Mouse (Mus musculus) hindbrain, embryonic 13.5 days (tissue): ENCODE measurements around the gene Angptl3. TPM values are rescaled to one million over a fixed set of nuclear protein-coding genes. Genes with fewer than 3 reads are reported as not detected.

Experiments
- ATAC-seq: fragments of 200-750 bp; cut with Nextera tagmentation; 2 replicates; pipeline ENCODE4 v1.8.0; 2017; ENCODE audit warnings: moderate TSS enrichment; ENCODE audit not compliant: low FRiP score
- H3K27ac ChIP-seq: fragments of 300-500 bp; sonication (generic); 2 replicates; pipeline ENCODE4 v1.5.1; 2015; ENCODE audit warnings: inconsistent platforms, mild to moderate bottlenecking, moderate library complexity
- H3K27me3 ChIP-seq: fragments of 300-500 bp; sonication (generic); 2 replicates; pipeline ENCODE4 v1.6.1; 2015; ENCODE audit warnings: mild to moderate bottlenecking, inconsistent platforms
- H3K36me3 ChIP-seq: fragments of 300-500 bp; sonication (generic); 2 replicates; pipeline ENCODE4 v1.6.1; 2015; ENCODE audit warnings: mild to moderate bottlenecking, inconsistent platforms
- H3K4me1 ChIP-seq: fragments of 300-500 bp; sonication (generic); replicated peaks from 2 replicates; pipeline ENCODE4 v1.6.1; 2015; ENCODE audit warnings: inconsistent platforms
- H3K4me2 ChIP-seq: fragments of 300-500 bp; sonication (generic); 2 replicates; pipeline ENCODE4 v1.6.1; 2015; ENCODE audit warnings: inconsistent platforms, mild to moderate bottlenecking, moderate library complexity
- H3K4me3 ChIP-seq: fragments of 300-500 bp; sonication (generic); 2 replicates; pipeline ENCODE4 v1.5.1; 2015; ENCODE audit warnings: mild to moderate bottlenecking, inconsistent platforms
- H3K9ac ChIP-seq: fragments of 300-500 bp; sonication (generic); 2 replicates; pipeline ENCODE4 v1.6.1; 2015; ENCODE audit warnings: mild to moderate bottlenecking, inconsistent platforms
- H3K9me3 ChIP-seq: fragments of 300-500 bp; sonication (generic); 2 replicates; pipeline ENCODE4 v1.6.1; 2016; ENCODE audit warnings: inconsistent platforms
- WGBS: fragments of 180-500 bp; shearing (Covaris S2); methylation state at CpG from one replicate; pipeline ENCODE4 v1.1.7; 2015; 5-methylcytosine and 5-hydroxymethylcytosine counted together
- polyA plus RNA-seq: library from polyadenylated mRNA; unstranded; fragments of >200 nt; fragmentation: Nextera tagmentation; extraction: Ambion mirVana; gene quantifications from 2 replicates; pipeline ENCODE4 v1.2.1, GENCODE M21; 2015

Angptl3 gene
- 1.5 and 1.8 TPM in 2 replicates for polyA plus RNA-seq

DNA sequence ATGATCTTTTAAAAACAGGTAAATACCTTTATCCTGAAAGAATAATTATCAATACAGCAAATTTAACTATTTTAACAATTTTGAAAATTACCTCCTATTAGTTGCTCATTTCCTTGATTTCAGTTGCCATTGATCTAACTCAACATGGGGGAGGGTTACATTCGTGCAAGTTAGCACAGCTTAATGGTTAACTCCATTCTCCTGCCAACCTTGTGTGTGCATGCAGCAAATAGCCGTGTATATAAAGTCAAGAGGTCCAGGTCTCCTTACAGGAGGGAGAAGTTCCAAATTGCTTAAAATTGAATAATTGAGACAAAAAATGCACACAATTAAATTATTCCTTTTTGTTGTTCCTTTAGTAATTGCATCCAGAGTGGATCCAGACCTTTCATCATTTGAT lies at the start of gene Angptl3:
Gene Angptl3 (plus strand): TSS at position 269 of the 400 bp plus-strand sequence.
- no peak within 1 kb of the TSS for H3K9ac ChIP-seq
- H3K4me3 ChIP-seq, result no peak within 1 kb of the TSS
- no peak within 1 kb of the TSS for H3K27ac ChIP-seq
- ATAC-seq, result no peak
- no peaks in the 10 kb centered on the region; the same call in 1 of the 2 replicates for H3K36me3 ChIP-seq
- WGBS, result 60% methylated on average over 2 of the region's 2 CpGs
- H3K27me3 ChIP-seq, result no peaks in the 10 kb centered on the region
- H3K4me2 ChIP-seq, result no peak within 1 kb of the TSS
- no peaks in the 10 kb centered on the region for H3K4me1 ChIP-seq
- no peaks in the 10 kb centered on the region for H3K9me3 ChIP-seq

DNA sequence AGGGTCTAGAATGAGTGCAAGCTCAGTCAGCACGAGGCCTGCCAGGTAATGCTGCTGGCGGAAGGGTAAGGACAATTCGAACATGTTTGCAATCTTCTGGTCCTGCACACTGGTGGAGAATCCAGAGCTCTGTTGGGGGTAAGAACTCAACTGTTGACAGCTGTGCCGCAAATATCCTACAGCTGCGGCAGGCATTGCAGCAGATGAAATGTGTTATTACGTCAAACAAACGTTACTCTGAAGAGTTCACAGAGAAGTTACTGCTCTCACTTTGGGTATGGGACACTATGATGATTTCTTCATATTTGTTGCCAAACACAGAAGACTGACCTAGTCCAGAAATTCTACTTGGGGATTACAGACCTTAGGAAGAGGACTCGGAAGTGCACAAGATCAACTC lies 46.1 kb upstream of the Angptl3 start:
- ATAC-seq, result no peak
- Histone ChIP-seq H3K36me3 (peaks cover 61% of the 10 kb centered on the region), H3K4me1 (no peaks in the 10 kb centered on the region), H3K27ac (no peak overlapping the region), H3K4me3 (no peak overlapping the region), H3K9me3 (no peaks in the 10 kb centered on the region), H3K27me3 (no peaks in the 10 kb centered on the region), H3K9ac (no peak overlapping the region), H3K4me2 (no peak overlapping the region)
- WGBS, result 94% methylated on average over 8 of the region's 8 CpGs

DNA sequence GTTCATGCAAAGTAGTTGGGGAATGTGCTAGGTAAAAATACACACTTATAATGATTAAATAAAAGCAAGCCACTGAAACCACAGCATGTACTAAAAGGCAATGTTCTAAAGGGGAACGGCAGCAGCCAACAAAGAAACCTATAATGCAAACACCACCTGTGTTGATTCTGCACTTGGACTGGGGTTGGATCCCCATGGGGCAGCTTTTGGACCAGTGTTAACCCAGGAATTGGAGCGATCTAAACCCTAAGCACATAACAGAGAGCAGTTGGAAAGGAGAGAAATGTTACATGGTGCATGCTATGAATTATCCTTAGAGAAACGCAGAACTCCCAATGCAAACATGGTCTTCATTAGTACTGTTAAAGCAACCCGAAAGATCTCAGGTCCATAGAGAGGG lies 37.3 kb upstream of the Angptl3 start:
- H3K9ac ChIP-seq, result no peak overlapping the region
- H3K4me1 ChIP-seq, result no peaks in the 10 kb centered on the region
- no peaks in the 10 kb centered on the region for H3K27me3 ChIP-seq
- H3K9me3 ChIP-seq, result no peaks in the 10 kb centered on the region
- ATAC-seq, result no peak
- H3K4me2 ChIP-seq, result no peak overlapping the region
- peaks cover 32% of the 10 kb centered on the region for H3K36me3 ChIP-seq
- no peak overlapping the region for H3K4me3 ChIP-seq
- H3K27ac ChIP-seq, result no peak overlapping the region
- 87% methylated on average over 4 of the region's 4 CpGs for WGBS

DNA sequence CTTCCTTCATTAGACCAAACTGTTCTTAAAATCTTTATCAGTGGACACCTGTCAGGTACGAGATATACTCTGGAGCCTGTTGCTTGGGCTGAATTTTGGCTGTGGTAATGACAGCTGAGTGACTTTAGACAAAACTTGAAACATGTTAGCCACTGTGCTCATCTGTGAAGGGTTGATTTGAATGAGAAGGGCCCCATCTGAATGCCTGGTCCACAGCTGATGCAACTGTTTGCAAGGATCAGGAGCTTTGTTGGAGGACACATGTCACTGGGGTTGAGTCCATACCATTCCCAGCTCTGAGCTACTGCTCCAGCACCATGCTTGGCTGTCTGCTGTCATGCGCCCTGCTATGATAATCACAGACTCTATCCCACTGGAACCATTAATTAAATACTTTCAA lies 25.2 kb upstream of the Angptl3 start:
- H3K9ac ChIP-seq, result no peak overlapping the region
- H3K4me3 ChIP-seq, result no peak overlapping the region
- H3K27ac ChIP-seq, result no peak overlapping the region
- H3K4me1 ChIP-seq, result no peaks in the 10 kb centered on the region
- H3K4me2 ChIP-seq, result no peak overlapping the region
- H3K27me3 ChIP-seq, result no peaks in the 10 kb centered on the region
- H3K36me3 ChIP-seq, result peaks cover 44% of the 10 kb centered on the region
- no peaks in the 10 kb centered on the region for H3K9me3 ChIP-seq
- no peak for ATAC-seq
- 92% methylated on average over 2 of the region's 2 CpGs for WGBS

DNA sequence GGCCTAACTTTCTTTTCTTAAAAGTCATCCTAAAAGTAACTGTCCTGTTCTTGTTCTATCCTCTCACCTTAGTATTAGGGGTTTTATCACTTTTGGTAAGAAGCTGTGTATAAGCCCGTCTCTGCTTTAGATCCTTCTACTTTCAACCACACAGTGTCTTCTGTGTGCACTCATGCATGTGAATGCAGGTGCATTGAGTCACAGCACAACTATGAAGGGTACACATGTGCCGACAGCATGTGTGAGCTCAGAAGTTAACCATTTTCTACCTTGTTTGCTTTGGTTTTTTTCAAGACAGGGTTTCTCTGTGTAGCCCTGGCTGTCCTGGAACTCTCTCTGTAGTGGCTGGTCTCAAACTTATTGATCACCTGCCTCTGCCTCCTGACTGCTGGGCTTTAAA lies 24.4 kb upstream of the Angptl3 start:
- no peak for ATAC-seq

DNA sequence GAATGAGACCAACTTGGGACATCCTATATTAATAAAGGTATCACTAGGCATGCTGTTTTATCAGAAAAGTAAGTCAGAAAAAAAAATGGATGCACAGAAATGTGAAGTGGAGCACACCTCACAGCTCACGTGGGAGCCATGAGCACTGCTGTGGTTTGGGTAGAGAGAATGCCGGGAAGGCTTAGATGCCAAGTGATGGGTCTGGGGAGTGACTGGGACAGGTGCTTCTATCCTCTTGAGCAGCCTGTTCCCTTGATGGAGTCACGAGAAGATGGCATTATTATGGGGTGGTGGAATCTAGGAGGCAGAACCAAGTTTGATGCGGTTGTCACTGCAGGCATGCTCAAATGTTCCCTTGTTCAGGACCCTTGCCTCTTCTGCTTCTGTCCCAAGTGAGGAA lies 19.7 kb upstream of the Angptl3 start:
- Histone ChIP-seq H3K4me1 (no peaks in the 10 kb centered on the region), H3K36me3 (peaks cover 58% of the 10 kb centered on the region), H3K4me3 (no peak overlapping the region), H3K9me3 (no peaks in the 10 kb centered on the region), H3K27ac (no peak overlapping the region), H3K9ac (no peak overlapping the region), H3K27me3 (no peaks in the 10 kb centered on the region), H3K4me2 (no peak overlapping the region)
- WGBS, result 91% methylated on average over 4 of the region's 4 CpGs
- ATAC-seq, result no peak

More for the DNA sequence above, 24.4 kb upstream of the Angptl3 start:
- H3K27ac ChIP-seq, result no peak overlapping the region
- no peaks in the 10 kb centered on the region for H3K27me3 ChIP-seq
- no peak overlapping the region for H3K9ac ChIP-seq
- no peak overlapping the region for H3K4me2 ChIP-seq
- peaks cover 48% of the 10 kb centered on the region for H3K36me3 ChIP-seq
- no peak overlapping the region for H3K4me3 ChIP-seq
- no peaks in the 10 kb centered on the region for H3K9me3 ChIP-seq
- 88% methylated on average over 2 of the region's 2 CpGs for WGBS
- H3K4me1 ChIP-seq, result no peaks in the 10 kb centered on the region

DNA sequence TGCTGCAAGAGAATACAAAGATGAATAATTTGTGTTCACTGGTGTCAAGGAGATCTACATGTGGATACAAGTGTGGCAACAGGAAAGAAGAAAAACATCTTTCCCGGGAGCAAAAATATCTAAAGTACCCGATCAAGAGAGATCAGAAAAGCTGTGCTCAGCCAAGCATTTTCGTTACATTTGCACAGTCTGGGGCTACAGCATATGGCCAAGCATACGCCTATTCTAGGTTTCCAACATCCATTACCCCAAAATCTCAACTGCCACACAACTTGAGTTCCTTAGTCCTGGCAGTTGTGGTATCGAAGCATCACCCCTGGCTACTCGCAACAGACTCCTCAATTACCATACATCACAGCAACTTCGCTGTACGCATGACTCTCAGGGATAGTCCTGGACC lies 8.5 kb upstream of the Angptl3 start:
- ATAC-seq, result no peak
- Histone ChIP-seq H3K9ac (no peak overlapping the region), H3K4me1 (no peaks in the 10 kb centered on the region), H3K36me3 (peaks cover 25% of the 10 kb centered on the region), H3K4me2 (no peak overlapping the region), H3K27ac (no peak overlapping the region), H3K4me3 (no peak overlapping the region), H3K27me3 (no peaks in the 10 kb centered on the region), H3K9me3 (no peaks in the 10 kb centered on the region)
- WGBS, result 93% methylated on average over 8 of the region's 8 CpGs

DNA sequence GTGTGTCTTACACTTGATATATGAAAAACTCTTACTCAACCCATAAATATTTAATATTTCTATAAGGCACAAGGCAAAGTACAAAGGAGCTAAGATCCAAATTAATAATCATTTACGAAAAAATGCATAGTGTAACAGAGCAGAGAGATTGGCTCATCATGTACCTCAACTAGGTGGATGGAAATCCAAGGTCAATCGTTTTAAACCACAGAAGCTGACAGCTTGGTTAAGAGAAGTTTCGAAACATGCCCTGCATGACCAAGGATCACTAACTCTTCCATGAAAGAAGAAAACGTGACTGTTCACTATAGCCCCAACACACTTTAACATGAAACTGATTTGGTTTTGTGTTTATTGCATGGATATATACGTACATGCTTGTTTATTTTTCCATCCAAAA lies 2.4 kb upstream of the Angptl3 start:
- Histone ChIP-seq H3K27me3 (no peaks in the 10 kb centered on the region), H3K4me3 (no peak overlapping the region), H3K36me3 (peaks cover 4% of the 10 kb centered on the region; the same call in 1 of the 2 replicates), H3K9me3 (no peaks in the 10 kb centered on the region), H3K27ac (no peak overlapping the region), H3K4me1 (no peaks in the 10 kb centered on the region), H3K4me2 (no peak overlapping the region), H3K9ac (no peak overlapping the region)
- WGBS, result 94% methylated on average over 5 of the region's 5 CpGs
- no peak for ATAC-seq

DNA sequence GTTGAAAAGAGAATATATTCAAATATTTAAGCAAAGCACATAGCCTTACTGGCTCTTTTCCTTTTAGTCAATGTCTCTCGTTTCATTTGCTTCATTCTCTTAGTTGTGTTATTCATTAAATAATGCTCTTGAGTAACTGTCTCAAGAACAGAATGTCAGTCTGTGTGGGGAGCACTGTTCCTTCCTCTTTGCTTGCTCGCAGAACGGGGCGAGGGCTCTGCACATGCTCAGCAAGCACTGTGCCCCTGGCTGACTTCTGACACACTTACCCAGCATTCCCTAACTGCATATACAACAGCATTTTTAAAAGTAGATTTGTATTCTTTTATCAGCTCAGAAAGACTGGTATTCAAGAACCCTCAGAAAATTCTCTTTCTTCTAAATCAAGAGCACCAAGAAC lies 2.2 kb downstream of the Angptl3 start:
- peaks cover 3% of the 10 kb centered on the region; the same call in 1 of the 2 replicates for H3K36me3 ChIP-seq
- H3K4me2 ChIP-seq, result no peak overlapping the region
- H3K27me3 ChIP-seq, result no peaks in the 10 kb centered on the region
- no peaks in the 10 kb centered on the region for H3K9me3 ChIP-seq
- no peak overlapping the region for H3K27ac ChIP-seq
- WGBS, result 77% methylated on average over 4 of the region's 4 CpGs
- no peak overlapping the region for H3K9ac ChIP-seq
- H3K4me3 ChIP-seq, result no peak overlapping the region
- no peaks in the 10 kb centered on the region for H3K4me1 ChIP-seq
- no peak for ATAC-seq

DNA sequence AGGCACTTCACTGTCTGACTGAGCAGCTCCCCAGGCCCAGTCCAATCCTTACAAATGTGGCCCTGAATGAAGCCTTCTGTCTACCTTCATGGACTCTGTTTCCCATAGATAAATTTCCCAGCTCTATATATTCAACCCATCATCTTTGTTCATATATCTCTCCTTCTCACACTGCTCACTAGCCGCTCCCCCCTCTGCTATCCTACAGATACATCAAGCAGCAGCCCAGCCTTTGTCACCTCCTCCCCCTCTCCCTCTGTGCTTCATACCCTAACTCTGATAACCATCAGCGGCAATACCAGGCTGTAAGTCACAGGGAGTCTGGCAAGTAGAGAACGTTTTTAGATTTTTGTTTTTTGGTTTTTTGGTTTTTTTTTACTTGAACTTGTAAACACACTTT lies 14.1 kb downstream of the Angptl3 start:
- no peaks in the 10 kb centered on the region for H3K9me3 ChIP-seq
- no peak overlapping the region for H3K9ac ChIP-seq
- H3K4me2 ChIP-seq, result no peak overlapping the region
- ATAC-seq, result no peak
- peaks cover 49% of the 10 kb centered on the region for H3K36me3 ChIP-seq
- peak overlapping the region; percentile 6; the same call in 1 of the 2 replicates for H3K27ac ChIP-seq
- no peaks in the 10 kb centered on the region for H3K4me1 ChIP-seq
- no peak overlapping the region for H3K4me3 ChIP-seq
- no peaks in the 10 kb centered on the region for H3K27me3 ChIP-seq
- 85% methylated on average over 3 of the region's 3 CpGs for WGBS

DNA sequence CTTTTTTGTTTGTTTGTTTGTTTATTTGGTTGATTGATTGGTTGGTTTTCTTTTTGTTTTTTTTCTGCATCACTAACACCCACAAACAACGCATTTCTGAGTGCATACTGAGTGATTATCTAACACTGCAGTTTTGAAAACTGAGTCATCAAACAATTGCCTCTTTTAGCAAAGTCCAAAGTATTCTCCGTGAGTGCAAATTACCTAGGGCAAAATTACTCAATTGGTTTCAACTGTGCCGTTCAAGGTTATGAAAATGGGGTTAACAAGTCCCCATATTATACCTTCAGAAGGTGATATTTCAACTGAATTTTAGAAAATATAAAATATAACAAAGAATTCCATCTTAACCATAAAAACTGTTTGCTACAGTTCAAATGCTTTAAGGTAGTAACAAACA lies 15.7 kb downstream of the Angptl3 start:
- 84% methylated on average over 3 of the region's 3 CpGs for WGBS
- Histone ChIP-seq H3K27ac (no peak overlapping the region), H3K27me3 (no peaks in the 10 kb centered on the region), H3K36me3 (peaks cover 42% of the 10 kb centered on the region), H3K9ac (no peak overlapping the region), H3K4me1 (no peaks in the 10 kb centered on the region), H3K4me3 (no peak overlapping the region), H3K9me3 (no peaks in the 10 kb centered on the region), H3K4me2 (no peak overlapping the region)
- ATAC-seq, result no peak

DNA sequence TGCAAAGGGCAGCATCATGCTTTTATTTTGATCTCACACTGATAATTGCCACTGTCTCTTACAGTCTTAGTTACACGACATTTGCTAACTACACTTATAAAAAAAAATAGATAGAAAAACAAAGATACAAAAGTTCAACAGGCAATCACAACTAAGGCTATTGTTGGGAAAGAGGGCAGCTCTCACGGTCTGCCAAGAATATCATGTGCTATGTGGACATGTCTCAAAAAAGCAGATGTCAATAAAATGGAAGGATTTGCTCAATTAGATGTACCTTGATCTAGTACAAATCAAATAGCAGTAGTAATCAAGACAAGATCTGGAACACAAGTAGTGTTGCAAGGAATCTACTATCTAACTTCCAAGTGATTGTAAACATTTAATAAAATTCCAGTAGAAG lies 17.8 kb downstream of the Angptl3 start:
- peaks cover 38% of the 10 kb centered on the region for H3K36me3 ChIP-seq
- no peak for ATAC-seq
- no peak overlapping the region for H3K27ac ChIP-seq
- H3K9ac ChIP-seq, result no peak overlapping the region
- WGBS, result 91% methylated on average over 2 of the region's 2 CpGs
- H3K4me1 ChIP-seq, result no peaks in the 10 kb centered on the region
- H3K27me3 ChIP-seq, result no peaks in the 10 kb centered on the region
- H3K4me2 ChIP-seq, result no peak overlapping the region
- no peaks in the 10 kb centered on the region for H3K9me3 ChIP-seq
- H3K4me3 ChIP-seq, result no peak overlapping the region

DNA sequence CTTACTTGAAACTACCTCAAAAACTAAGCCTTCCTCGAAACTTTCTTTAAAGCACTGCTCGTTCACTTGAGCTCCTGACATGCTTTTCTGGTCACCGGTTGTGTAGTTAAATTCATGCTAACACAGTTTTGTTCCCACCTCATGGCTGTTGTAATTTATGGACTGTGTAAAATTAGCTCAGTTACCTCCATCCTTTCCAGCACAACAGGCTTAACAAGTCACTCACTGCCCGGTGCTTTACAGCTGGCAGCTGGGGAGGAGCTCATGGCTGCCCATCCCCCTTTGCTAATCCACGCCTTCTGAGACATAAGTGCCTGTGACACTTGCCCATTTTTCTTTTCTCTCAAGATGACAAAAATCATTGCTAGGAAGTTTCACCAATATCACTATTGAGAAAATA lies 33.8 kb downstream of the Angptl3 start:
- Histone ChIP-seq H3K4me3 (no peak overlapping the region), H3K4me1 (no peaks in the 10 kb centered on the region), H3K4me2 (no peak overlapping the region), H3K27ac (no peak overlapping the region), H3K27me3 (no peaks in the 10 kb centered on the region), H3K9ac (no peak overlapping the region), H3K36me3 (peaks cover 54% of the 10 kb centered on the region), H3K9me3 (no peaks in the 10 kb centered on the region)
- WGBS, result 61% methylated on average over 5 of the region's 5 CpGs
- no peak for ATAC-seq
